In genomic region chr9:54316363-54316762, GRCm38 (mm10) we compare ENCODE assay signal across 30 mouse cellular contexts. TPM values are rescaled to one million over a fixed set of nuclear protein-coding genes. Genes with fewer than 3 reads are reported as not detected.
A peak's percentile ranks its signal among the peaks of the same experiment; 100 is the strongest.
DNase-seq lines count a peak whose midpoint lies in the region; ATAC-seq and TF ChIP-seq lines count a peak whose summit lies in the region.
"Had no signal": no experiment of that assay in that cellular context is flagged by ENCODE, and none has a peak within 500 bp of the region (broad histone marks: within the 10 kb centered on the region; RNA-seq: fewer than 3 reads in every experiment).

No protein-coding gene starts in this region.

- H3K36me3 ChIP-seq in kidney, postnatal 0 days (ENCODE audit: insufficient read depth, low read length): no peaks in the 10 kb centered on the region
- no peaks in the 10 kb centered on the region for H3K36me3 ChIP-seq in lung, embryonic 14.5 days (ENCODE audit: insufficient read depth)
- H3K36me3 ChIP-seq: embryonic facial prominence, embryonic 12.5 days; heart, embryonic 10.5 days; hindbrain, embryonic 15.5 days; limb, embryonic 12.5 days; neural tube, embryonic 12.5 days had no signal

- WGBS in kidney, postnatal 0 days: 73% methylated on average over 9 of the region's 9 CpGs
- WGBS in lung, embryonic 14.5 days: 62% methylated on average over 9 of the region's 9 CpGs

- no peaks in the 10 kb centered on the region for H3K9me3 ChIP-seq in kidney, postnatal 0 days (replicated peaks; ENCODE audit: low read length)
- H3K9me3 ChIP-seq in lung, embryonic 14.5 days (ENCODE audit: low read depth, low read length): no peaks in the 10 kb centered on the region
- H3K9me3 ChIP-seq: embryonic facial prominence, embryonic 12.5 days; heart, embryonic 10.5 days; hindbrain, embryonic 15.5 days; limb, embryonic 12.5 days; megakaryocyte, embryonic 14.5 days; neural tube, embryonic 12.5 days had no signal

- no peak overlapping the region for H3K4me2 ChIP-seq in kidney, postnatal 0 days (ENCODE audit: low read length)
- H3K4me2 ChIP-seq in lung, embryonic 14.5 days: no peak overlapping the region
- H3K4me2 ChIP-seq: embryonic facial prominence, embryonic 12.5 days; hindbrain, embryonic 15.5 days; limb, embryonic 12.5 days; neural tube, embryonic 12.5 days had no signal

- H3K27ac ChIP-seq in kidney, postnatal 0 days: no peak overlapping the region
- H3K27ac ChIP-seq in lung, embryonic 14.5 days (ENCODE audit: low read depth): no peak overlapping the region
- H3K27ac ChIP-seq: embryonic facial prominence, embryonic 12.5 days; heart, embryonic 10.5 days; hindbrain, embryonic 15.5 days; limb, embryonic 12.5 days; neural tube, embryonic 12.5 days had no signal

- no peaks in the 10 kb centered on the region for H3K4me1 ChIP-seq in kidney, postnatal 0 days (replicated peaks; ENCODE audit: insufficient read depth, low read length)
- H3K4me1 ChIP-seq in lung, embryonic 14.5 days (ENCODE audit: insufficient read depth): no peaks in the 10 kb centered on the region
- H3K4me1 ChIP-seq: heart, embryonic 10.5 days; hindbrain, embryonic 15.5 days; megakaryocyte, embryonic 14.5 days; neural tube, embryonic 12.5 days had no signal

- DNase-seq in kidney, postnatal 0 days (ENCODE audit: low spot score): no peak
- no peak for DNase-seq in kidney, adult 18-20 months
- peak; percentile 8 for DNase-seq in lung, embryonic 14.5 days
- no peak for DNase-seq in lung, postnatal 14 days
- DNase-seq in brain, adult 2 months (ENCODE audit: low read depth, low spot score): peak; percentile 40
- no peak for DNase-seq in kidney, adult 9 months
- DNase-seq: adrenal gland, postnatal 14 days; B cell, adult 2 months; cerebellum, adult 11 months; cerebellum, adult 9-11 months; gastrocnemius, postnatal 10 days; heart, postnatal 4 days; kidney, adult 11 months; kidney, postnatal 10 days; lung, postnatal 36 days; midbrain, embryonic 14.5 days; right cerebral cortex, postnatal 25 days; spleen, adult 18-20 months had no signal

- no peaks in the 10 kb centered on the region for H3K27me3 ChIP-seq in kidney, postnatal 0 days (ENCODE audit: insufficient read depth, low read length)
- no peaks in the 10 kb centered on the region for H3K27me3 ChIP-seq in lung, embryonic 14.5 days (ENCODE audit: insufficient read depth, low read length)
- H3K27me3 ChIP-seq: embryonic facial prominence, embryonic 12.5 days; hindbrain, embryonic 15.5 days; limb, embryonic 12.5 days; neural tube, embryonic 12.5 days had no signal

- peak; percentile 55 for TF ChIP-seq CTCF in kidney, postnatal 0 days (IDR thresholded peaks at IDR 0.05; ENCODE audit: low read depth)
- peak; percentile 24; the same call in 1 of the 2 replicates for TF ChIP-seq CTCF in lung, embryonic 14.5 days (IDR thresholded peaks at IDR 0.05; ENCODE audit: low read depth)

- H3K9ac ChIP-seq in kidney, postnatal 0 days (ENCODE audit: low read depth, low read length): no peak overlapping the region
- H3K9ac ChIP-seq in lung, embryonic 14.5 days: no peak overlapping the region
- H3K9ac ChIP-seq: embryonic facial prominence, embryonic 12.5 days; hindbrain, embryonic 15.5 days; limb, embryonic 12.5 days; neural tube, embryonic 12.5 days had no signal

- no peak for ATAC-seq in kidney, postnatal 0 days (replicated peaks; ENCODE audit: low FRiP score, low read depth)
- no peak for ATAC-seq in lung, embryonic 14.5 days (ENCODE audit: insufficient read depth)
- ATAC-seq in frontal cortex, adult (ENCODE audit: low TSS enrichment): no peak
- ATAC-seq: forebrain, embryonic 14.5 days had no signal

- H3K4me3 ChIP-seq in kidney, postnatal 0 days (replicated peaks; ENCODE audit: low read depth, low read length): no peak overlapping the region
- H3K4me3 ChIP-seq in lung, embryonic 14.5 days (ENCODE audit: low read depth, low read length): no peak overlapping the region
- H3K4me3 ChIP-seq: embryonic facial prominence, embryonic 12.5 days; erythroblast, embryonic 14.5 days; heart, embryonic 10.5 days; hindbrain, embryonic 15.5 days; limb, embryonic 12.5 days; megakaryocyte, embryonic 14.5 days; neural tube, embryonic 12.5 days had no signal

RNA-seq across cellular contexts. Expression of gene Gldn, which starts 30.1 kb away (rescaled TPM):
- polyA plus RNA-seq in kidney, postnatal 0 days (2015; fragmentation: Nextera tagmentation; extraction: Ambion mirVana): 4.6 and 5.4 TPM in 2 replicates
- polyA plus RNA-seq in lung, embryonic 14.5 days (2014; fragmentation: Nextera tagmentation; extraction: Ambion mirVana): not detected in 2 replicates
- polyA plus RNA-seq: erythroblast, embryonic 14.5 days; heart, embryonic 16.5 days; liver, embryonic 16.5 days had no signal

RNA-seq across cellular contexts. Expression of gene Cyp19a1, which starts 48.5 kb away (rescaled TPM):
- not detected in 2 replicates for polyA plus RNA-seq in kidney, postnatal 0 days (2015; fragmentation: Nextera tagmentation; extraction: Ambion mirVana)
- not detected in 2 replicates for polyA plus RNA-seq in lung, embryonic 14.5 days (2014; fragmentation: Nextera tagmentation; extraction: Ambion mirVana)
- polyA plus RNA-seq: heart, embryonic 10.5 days; heart, embryonic 16.5 days; limb, embryonic 12.5 days; liver, embryonic 16.5 days; midbrain, embryonic 14.5 days; urinary bladder, adult 2 months had no signal

Comparison
In these comparisons a context has a peak if more than half of its experiments do, and no peak if none do; other contexts are left out.
1. DNase-seq: peak in lung, embryonic 14.5 days (single experiment) and brain, adult 2 months (single experiment); none in kidney, postnatal 0 days (single experiment), kidney, adult 18-20 months (single experiment), lung, postnatal 14 days (single experiment) and kidney, adult 9 months (single experiment).